Mouse (Mus musculus) spleen, adult 12 weeks (tissue): Measurements from ENCODE around the gene Slc22a12.

Source experiments
- DNase-seq: peaks from one replicate; pipeline ENCODE4 v3.0.0; 2022; ENCODE audit warnings: low spot score

Slc22a12 gene

GRCm38 (mm10) chr19:6542367-6543034 lies at the start of gene Slc22a12:
Gene Slc22a12 (minus strand): TSS chr19:6543032.
- DNase-seq = no peak

GRCm38 (mm10) chr19:6572001-6572400 lies 29.2 kb upstream of the Slc22a12 start:
- DNase-seq = no peak

GRCm38 (mm10) chr19:6571476-6571875 lies 28.6 kb upstream of the Slc22a12 start:
- no peak for DNase-seq

DNA sequence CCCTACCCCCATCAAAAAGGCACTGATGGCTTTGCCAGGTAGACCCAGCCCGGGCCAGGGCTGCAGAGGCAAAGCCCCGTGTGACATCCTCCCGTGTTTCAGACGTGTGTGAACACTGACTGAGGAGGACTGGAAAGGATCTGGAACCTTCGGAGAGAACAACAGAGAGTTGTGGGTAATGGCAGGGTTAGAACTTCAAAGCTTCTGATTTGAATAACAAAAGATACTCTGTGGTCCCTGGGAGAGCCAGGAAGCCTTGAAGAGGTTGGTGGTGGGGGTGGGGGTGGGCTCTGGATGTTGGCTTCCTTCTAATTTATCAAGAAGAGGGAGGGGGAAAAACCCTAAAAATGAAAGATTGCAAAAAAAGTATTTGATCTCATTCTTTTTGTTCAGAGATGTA lies 26.7 kb upstream of the Slc22a12 start:
- DNase-seq = no peak

DNA sequence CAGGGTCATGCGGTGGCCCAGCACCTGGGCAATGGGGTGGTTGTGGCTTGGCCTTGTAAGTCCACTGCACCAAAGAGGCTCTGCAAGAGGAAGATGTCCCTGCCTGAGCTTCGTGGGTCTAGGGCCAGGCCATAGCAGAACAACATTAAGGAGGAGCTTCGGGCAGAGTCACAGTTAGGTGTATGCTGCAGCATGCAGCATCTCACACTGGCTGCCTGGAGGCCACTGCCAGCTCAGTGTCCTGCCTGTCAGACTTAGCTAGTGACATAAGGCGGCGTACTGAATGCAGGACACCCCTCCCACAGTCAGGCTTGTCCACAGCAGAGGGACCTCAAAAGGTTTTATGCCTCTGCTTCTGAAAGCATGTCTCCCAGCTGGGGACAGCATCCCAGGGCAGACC lies 26.2 kb upstream of the Slc22a12 start:
- no peak for DNase-seq

DNA sequence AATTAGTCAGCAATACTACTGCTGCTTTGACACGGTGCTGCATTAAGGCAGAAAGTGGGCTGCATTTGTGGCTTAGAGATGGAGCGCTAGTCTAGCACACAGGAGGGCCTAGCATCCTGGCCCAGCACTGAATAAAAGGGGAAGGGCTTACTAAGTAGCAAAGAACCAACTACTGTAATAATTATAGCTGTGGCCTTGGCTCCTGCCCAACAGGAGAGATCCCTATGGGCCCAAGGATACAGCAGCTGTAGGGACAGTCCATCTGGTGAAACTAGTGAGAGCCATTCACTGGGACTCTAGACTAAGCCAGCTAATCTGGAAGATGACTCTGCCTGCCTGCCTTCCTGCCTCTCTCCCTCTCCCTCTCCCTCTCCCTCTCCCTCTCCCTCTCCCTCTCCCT lies 23.6 kb upstream of the Slc22a12 start:
- no peak for DNase-seq

GRCm38 (mm10) chr19:6565136-6565535 lies 22.3 kb upstream of the Slc22a12 start:
- DNase-seq = no peak

- DNase-seq = no peak
These were observed 17.5 kb upstream of the Slc22a12 start for GRCm38 (mm10) chr19:6560246-6560815.

GRCm38 (mm10) chr19:6559576-6559975 lies 16.7 kb upstream of the Slc22a12 start:
- DNase-seq = no peak

DNA sequence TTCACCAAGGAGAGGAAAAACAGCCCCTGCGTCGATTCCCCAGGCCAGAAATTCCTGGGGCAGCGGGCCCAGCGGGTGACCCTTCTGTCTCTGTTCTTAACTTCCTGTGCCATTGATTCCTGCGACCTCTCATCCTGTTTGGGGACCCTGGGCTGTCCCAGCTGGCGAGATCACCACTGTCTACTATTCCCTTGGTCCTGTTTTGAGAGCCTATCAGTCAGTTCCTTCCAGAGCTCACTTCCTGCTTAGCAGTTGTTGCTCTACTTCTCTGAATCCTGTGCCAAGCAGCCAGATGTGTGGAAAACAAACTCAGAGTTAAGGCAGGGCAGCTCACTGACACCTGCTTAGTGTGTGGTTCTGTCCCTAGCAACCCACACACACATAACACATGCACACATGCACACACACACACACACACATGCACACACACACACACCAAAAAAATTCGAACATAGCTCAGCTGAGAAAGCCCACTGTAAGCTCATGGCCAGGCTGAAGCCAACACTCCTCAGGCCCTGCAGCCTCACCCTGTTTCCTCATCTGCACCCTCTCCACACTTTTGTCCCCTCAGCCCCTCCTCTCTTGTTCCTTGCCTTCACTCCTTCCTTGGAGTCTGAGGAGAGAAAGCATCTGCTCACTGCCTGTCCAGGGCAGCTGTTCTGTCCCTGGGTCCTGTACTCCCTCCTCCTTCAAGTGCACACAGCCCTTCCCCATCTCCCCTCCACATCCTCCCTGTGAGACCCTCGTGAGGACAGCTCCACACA lies 11.2 kb upstream of the Slc22a12 start:
- no peak for DNase-seq

GRCm38 (mm10) chr19:6553174-6553573 lies 10.3 kb upstream of the Slc22a12 start:
- no peak for DNase-seq

DNA sequence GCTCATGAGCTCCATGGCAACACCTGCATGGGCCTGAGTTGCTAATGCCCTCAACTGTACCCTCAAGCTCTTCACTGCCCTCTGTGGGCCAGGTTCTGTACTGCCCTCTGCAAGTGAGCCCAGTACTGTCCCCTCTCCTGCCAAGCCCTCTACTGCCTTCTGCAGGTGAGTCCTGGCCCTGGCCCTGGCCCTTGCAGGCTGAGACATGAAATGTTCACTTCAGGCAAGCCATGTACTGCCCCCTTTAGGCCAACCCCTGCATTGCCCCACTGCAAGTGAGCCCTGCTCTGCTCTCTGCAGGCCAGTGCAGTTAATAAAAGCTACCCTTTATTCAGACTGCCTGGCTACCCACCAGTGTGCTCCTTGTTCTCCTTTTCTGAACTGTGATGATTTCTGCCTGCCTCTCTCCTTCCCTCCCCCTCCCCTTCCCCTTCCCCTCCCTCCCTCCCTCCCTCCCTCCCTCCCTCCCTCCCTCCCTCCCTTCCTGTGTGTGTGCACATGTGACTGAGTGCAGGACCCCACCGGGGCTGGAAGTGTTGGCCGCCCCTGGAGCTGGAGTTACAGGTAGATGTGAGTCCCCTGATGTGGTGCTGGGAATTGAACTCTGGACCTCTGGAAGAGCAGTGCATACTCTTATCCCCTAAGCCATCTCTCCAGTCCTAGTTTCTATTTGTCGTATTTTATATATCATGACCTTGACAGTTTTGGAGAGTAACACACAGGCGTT lies 9.6 kb upstream of the Slc22a12 start:
- peak; percentile 17 for DNase-seq

DNA sequence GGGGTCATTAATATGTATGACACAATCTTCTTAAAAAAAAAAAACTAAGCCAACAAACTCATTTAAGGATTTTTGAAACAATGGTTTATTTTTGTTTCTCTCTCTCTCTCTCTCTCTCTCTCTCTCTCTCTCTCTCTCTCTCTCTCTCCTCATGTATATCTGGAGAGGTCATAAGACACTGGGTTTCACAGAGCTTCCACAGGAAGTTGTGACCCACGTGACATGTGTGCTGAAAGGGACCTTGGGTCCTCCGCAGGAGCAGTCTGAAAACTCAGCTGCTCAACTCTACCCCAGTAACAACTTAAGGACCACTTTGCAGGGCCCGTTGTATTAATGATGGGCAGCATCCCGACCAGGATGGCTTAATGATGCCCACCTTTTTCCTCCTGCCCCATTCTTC lies 8.4 kb upstream of the Slc22a12 start:
- DNase-seq = no peak

- no peak for DNase-seq
These were observed 6.7 kb upstream of the Slc22a12 start for GRCm38 (mm10) chr19:6549566-6549965.

DNA sequence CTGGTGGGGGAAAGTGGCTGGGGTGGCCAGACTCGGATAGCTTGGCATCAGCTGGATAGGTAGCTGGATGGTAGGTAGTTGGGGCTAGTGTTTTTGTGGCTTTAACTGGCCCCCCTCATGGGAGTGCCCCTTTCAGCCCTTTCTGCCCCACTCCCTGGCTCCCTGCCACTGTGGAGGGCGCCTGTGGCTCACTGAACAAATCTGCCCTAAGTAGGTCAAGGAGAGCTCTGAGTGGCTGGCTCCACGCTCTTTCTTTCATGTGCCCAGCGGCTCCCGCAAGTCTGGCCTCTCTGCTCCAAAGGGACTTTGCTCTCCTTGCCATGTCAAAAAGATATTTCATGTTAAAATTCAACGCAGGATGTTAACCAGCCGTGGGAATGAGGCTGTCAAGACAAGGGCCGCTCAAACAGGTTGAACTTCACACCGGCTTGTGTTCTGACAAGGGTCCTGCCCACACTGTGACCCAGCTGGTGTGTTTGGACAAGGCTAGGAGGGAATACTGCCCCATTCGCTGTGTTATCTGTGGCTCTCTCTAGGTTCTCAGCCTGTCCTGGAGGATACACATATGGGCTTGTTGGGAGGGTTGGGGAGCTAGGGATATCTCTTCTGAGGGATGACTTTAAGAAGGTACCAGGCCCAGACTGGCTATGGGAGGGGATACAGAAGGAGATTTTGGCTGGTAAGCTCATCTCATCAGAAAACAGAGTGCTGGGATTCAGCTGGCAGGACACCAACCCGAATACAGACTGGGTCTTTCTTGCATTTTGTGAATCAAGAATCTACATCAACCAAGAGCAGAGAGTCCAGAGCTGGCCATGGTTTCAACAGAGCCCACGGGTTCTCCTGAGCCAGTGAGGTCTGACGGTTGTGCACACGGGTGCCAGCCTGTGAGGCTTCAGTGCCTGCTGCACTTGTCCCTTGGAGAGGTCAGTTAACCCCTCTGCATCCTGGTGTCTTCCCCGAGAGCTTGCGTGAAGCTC lies 5.9 kb upstream of the Slc22a12 start:
- no peak for DNase-seq

GRCm38 (mm10) chr19:6547801-6548200 lies 5.0 kb upstream of the Slc22a12 start:
- no peak for DNase-seq

- DNase-seq = no peak
These were observed 3.3 kb upstream of the Slc22a12 start for GRCm38 (mm10) chr19:6546096-6546495.

DNA sequence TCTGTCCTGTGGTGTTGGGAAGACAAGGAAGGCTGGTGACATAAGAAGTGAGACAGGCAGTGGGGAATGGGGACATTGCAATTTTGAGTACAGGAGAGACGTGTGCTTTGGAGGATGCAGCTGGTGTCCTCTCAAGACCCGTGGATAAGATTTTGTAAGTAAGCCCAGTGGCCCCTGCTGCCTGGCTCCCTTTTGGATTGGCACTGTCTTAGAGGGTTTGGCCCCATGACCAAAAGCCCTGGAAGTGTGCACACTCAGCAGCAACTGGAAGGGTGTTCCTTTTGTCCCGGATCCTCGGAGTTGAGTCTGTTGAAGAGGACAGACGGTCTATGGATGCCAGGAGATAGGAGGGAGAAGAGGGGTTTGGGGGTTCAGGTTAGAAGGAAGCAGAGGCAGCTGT lies 2.6 kb upstream of the Slc22a12 start:
- DNase-seq = no peak

DNA sequence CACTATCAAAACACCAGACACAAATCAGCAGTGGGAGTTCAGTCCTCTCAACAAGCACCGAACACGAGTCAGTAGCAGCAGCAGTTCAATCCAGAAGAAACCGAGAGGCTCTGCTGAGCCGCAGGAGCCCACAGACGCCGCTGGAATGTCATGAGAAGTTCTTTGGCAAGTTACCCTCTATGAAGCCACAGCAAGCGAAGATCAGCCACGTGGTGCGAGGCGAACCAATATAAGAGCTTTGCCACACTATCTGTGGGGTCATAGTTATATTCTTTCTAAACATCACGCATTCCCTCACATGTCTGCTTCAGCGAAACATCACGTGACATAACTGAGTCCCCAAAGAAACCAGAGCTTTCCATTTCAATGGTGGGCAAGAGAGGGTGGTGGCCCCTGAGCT lies 1.9 kb upstream of the Slc22a12 start:
- DNase-seq = no peak

DNA sequence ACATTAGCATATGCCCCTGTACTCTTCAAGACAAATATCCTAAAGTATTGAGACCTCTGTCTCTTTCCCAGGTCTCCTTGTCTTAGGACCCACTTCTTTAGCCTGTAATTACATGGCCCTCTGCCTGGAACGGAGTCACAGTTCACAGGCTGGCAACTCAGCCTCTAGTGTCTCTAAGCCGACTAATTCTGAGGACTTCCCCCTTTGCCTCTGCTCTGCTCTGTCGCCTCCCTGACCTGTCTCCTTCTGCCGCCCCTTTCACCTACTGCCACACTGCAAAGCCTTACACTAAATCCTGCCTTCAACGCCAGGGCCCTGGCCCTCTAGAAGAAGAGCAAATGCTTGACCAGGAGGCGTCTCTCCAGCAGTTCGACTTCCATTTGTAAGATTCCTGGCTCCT lies 686 bp upstream of the Slc22a12 start:
- no peak for DNase-seq

GRCm38 (mm10) chr19:6543035-6543383 lies 177 bp upstream of the Slc22a12 start:
- DNase-seq = no peak

- DNase-seq = no peak
These were observed 1.3 kb downstream of the Slc22a12 start for GRCm38 (mm10) chr19:6541521-6541920.
